Mouse (Mus musculus) layer of hippocampus, postnatal 10 days (tissue): ENCODE measurements around the gene Prpf40a. TPM values are rescaled to one million over a fixed set of nuclear protein-coding genes. Genes with fewer than 3 reads are reported as not detected.

Experiments used
- DNase-seq, 2 experiments: peaks; one replicate each; pipeline ENCODE4 v3.0.0; 2021; ENCODE audit warnings: low spot score in 2 of 2
- total RNA-seq, 2 experiments: library from RNA; stranded (reverse); gene quantifications; 2 replicates each; pipeline ENCODE4 v1.2.3; 2021

Prpf40a gene
- total RNA-seq, 2 experiments from 2014 or later = 59.2 to 64.9 TPM

DNA sequence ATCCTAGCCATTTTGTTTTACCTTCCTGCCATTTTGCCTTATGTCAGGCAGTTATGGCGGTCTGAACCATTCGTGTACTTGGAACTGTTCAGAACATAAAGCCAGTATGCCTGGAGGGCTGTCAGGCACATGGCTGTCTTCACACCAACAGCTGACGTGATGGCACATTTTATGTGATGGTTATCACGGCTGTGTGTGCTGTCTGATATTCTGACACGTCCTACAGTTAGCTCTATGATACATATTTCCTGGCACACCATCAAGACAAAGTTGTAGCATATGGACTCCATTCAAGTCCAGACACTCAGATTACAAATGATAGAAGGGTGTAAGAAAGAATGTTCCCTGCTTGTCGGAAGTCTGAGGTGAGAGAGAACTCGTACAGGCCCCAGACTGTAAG is 85.0 kb downstream of the Prpf40a start:
- DNase-seq = no peak

DNA sequence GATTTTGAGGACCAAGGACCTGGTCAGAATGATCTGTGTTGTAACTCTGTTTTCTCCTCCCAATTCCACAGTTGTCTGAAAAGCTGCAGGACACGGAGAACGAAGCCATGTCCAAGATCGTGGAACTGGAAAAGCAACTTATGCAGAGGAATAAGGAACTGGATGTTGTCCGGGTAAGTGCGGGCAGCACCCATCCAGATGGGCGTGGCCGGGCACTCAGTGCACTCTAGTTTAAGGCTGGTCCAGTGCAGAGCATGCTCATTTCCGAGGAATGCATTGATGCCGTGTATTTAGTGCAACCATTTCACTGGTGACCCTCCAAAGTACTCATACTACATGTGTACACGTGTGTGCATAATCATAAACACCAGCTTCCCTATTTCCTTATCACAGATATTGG is 85.7 kb downstream of the Prpf40a start:
- no peak for DNase-seq

DNA sequence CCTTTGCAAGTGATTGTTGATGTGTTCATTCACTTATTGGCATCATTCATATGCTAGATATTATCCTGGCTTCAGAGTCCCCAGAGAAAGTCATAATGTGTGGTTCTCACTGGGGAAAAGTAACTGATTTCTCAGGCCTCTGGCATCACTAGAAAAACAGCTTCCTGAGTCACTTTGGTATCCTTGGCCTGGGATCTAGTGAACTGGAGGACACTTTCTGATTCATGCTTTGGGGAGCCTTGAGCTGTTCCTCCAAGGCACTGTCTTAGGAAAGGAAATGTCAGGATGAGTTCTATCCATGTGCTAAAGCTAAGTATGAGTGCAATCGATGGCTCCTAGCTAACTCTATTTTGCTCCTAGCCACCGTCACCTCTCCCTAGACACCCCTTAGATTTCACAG is 88.2 kb downstream of the Prpf40a start:
- DNase-seq = no peak

DNA sequence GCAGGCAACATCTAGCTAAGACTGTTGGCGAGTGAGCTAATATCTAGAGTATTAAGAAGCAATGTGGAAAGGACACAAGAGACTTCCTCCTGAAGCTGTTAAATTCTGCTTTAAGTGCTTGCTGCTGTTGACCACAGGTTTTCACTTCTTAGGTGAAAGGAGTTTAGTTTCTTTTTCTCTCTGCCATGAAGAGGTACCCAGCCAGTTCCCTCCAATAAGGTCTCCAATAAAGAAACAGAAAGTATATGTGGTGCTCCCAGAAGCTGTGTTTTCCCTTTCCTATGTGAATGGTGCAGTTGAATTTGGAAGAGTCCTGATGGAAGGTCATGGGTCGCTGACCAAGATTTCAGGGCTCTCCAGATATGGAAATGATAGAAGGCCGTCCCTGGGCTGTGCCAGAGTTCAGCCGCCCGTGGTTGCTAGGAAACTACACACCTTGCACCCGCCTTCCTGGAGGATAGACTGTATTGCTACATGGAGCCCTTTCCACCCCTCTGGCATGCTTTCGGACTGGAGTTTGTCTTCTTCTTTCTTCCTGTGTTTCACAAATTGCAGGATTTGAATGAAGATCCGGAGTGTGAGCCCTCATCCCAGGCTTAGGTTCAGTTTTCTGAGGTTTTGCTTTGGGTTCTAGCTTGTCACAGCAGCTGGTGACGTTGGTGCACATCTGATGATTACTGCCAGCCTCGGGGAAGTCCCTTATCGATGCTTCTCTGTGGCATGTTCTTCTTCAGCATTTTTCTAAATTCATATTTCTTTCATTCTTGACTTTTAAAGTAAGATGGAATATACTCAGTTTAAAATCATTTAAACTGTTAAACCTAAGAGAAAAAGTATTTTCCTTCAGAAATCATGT is 89.0 kb downstream of the Prpf40a start:
- DNase-seq = no peak

DNA sequence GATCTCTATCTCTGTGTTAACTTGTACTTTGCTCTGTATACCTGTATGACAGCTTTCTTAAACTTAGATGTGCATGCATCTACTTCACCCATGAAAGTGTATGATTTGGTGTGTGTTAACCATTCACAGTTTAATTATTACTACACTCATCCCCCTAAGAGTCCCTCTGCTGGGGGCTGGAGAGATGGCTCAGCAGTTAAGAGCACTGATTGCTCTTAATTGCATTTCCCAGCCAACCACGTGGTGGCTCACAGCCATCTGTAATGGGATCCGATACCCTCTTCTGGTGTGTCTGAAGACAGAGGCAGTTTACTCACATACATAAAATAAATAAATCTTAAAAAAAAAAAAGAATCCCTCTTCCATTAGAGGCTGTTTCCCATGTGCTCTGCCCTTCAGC is 91.0 kb downstream of the Prpf40a start:
- DNase-seq = peak in 1 of 2 experiments; percentile 30

DNA sequence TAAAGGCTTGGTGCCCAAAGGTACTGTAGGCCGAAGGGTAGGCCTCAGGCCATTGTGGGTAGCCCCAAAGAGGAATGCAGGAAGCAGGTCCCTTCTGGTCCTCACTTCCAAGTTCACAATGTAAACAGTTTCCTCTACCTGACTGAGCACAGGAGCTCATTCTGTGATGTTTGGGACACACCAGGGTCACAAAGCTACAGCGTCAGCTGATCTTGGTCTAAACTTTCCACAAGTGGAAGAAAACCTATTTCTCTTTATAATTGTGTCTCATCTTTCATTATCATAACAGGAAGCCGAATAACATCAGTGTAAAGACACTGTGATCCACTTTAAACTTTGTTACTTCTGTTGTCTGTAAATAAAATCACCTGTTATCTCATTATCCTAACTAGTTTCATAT is 95.6 kb downstream of the Prpf40a start:
- no peak for DNase-seq

DNA sequence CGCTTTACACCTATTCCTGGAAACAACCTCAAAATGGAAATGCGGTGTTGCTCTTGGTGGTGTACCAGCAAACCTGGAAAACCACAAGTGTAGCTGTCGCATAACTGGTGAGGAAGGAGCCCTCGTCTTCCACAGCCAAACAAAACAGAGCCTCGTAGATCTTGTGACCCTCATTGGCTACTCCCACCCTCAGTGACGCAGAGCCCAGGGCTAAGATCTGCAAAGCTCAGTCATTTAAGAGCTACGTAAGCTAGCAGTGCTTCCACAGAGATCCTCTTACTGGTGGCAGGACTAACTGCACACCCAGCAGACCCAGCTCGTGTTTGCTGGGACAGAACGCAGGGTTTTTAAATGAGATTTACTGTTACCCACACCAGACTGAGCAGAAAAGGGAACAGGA is 96.1 kb downstream of the Prpf40a start:
- DNase-seq = no peak

DNA sequence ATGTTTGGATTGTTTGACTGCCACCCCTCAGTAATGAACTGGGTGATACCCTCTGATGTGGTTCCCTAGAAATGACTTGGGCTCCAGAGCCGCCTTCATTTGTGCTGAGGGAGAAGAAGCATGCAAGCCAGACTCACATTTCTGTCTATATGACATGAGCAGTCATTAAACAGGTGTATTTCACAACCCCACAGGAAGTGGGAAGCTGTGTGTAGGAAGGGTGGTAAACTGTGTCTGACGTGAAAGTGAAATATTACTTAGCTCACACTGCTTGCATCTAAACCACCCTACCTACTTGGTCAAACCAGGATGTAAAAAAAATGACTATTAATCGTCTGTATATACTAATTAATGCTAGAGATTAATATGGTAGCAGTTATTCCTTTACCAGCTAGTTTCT is 102.3 kb downstream of the Prpf40a start:
- no peak for DNase-seq

DNA sequence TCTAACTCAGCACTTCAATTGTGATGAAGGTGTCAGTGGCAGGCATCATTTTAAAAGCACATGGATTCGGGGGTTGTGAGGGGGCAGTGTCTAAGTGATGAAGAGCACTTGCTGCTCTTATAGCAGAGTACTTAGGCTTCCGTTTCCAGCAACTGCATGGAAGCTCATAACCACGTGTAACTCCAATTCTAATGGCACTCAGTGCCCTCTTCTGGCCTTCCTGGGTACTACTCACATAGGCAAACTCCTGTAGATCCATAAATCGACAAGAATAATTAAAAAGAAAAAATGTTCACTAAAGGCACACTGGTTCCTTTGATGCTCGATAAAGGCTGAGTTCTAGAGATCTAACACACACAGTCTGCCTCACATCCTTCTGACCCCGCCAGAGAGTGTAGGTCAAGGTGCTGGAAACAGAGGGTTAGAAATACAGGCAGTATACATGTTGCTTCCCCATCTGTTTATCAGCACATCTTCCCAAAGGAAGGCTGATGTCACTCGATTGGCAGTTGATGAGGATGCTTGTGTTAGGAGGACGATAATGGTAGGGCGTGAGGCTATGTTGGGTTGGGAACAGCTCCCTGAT is 105.4 kb downstream of the Prpf40a start:
- DNase-seq = peak; percentile 62 to 66

Other genes starting within 250 kb of the Prpf40a start
- 10 to 100 TPM; 13.5 to 15.1 TPM for gene Arl6ip6, start 442 bp upstream of the Prpf40a start, total RNA-seq